Mouse (Mus musculus): ENCODE results near the gene Med21.

The Med21 gene

GRCm38 (mm10) chr6:146642276-146643183 lies at the start of gene Med21, which contains the start of gene Tm7sf3:
Gene Med21, plus strand, starts transcription at chr6:146642547.
Gene Tm7sf3, minus strand, starts transcription at chr6:146642824.
- peak; percentile 99 for DNase-seq

DNA sequence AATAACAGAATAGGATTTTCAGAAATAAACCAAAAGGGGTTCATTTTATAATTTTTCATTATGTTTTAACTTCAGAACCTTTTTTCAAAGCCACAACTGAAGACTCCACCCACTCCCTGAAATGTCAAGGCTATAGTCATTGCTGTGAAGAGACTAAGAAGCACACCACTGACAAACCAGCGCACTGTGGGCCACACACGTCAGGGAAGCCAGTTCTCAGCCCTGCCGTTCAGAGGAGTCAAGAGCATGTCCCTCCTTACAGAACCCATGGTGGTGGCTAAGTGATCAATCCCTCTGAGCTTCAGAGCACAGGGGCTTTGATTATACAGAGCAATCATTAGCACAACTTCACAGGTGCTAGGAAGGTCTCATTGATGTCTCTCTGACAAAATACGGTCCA lies 39.7 kb upstream of the Med21 start:
- DNase-seq: no peak

DNA sequence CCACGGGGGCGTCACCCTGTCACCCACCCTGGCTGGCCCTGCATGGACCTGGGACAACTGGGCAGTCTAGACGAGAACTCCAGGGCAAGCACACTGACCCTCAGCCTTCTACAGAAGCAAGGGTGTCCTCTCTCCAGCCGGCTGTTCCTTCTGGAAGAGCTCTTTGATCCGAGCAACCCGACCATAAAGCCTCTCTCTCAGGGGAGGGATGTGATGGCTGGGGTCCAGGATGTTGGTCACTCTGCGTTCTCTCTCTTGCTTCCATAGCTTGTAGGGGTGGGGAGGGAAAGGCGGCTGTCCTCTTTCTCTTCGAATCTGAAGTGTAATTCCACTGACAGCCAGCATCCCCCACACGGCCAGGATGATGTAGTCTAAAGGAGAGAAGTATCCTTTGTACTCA lies 38.7 kb upstream of the Med21 start:
- DNase-seq: no peak

- DNase-seq: no peak
Measured at GRCm38 (mm10) chr6:146611385-146611784, 31.0 kb upstream of the Med21 start.

DNA sequence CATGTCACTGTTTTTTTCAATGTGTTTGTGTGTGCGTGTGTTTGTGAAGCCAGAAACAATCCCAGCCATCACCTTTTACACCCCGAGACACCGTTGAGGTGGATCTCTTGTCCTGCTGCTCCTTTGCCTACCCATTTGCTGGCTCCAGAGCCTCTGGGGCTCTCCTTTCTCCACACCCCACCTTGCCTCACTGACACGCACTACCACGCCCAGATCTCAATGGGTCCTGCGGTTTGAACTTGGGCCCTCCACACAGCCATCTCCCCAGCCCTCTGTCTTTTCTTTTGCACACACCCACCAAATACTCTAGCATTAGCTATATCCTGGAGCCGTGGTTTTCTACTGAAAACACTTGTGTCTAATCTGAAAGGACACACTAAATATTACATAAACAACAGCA lies 30.4 kb upstream of the Med21 start:
- DNase-seq: no peak

GRCm38 (mm10) chr6:146612736-146613135 lies 29.6 kb upstream of the Med21 start:
- DNase-seq: no peak

- DNase-seq: no peak
Measured at GRCm38 (mm10) chr6:146613907-146614306, 28.4 kb upstream of the Med21 start.

DNA sequence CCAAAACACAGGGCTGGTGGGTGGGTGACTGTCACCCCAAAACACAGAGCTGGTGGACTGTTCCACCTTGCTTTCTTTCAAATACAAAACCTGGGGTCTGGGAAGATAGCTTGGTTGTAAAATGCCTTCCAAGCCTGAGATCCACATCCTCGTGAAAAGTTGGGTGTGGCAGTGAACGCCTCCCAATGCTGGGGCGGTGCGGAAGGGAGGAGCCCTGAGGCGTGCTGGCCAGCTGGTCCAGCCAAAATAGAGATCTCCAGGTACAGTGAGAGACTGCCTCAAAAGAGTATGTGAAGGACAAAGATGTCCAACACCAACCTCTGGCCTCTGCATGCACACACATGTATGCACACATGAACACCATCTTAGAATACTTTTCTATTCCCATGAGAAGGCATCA lies 27.8 kb upstream of the Med21 start:
- no peak for DNase-seq

DNA sequence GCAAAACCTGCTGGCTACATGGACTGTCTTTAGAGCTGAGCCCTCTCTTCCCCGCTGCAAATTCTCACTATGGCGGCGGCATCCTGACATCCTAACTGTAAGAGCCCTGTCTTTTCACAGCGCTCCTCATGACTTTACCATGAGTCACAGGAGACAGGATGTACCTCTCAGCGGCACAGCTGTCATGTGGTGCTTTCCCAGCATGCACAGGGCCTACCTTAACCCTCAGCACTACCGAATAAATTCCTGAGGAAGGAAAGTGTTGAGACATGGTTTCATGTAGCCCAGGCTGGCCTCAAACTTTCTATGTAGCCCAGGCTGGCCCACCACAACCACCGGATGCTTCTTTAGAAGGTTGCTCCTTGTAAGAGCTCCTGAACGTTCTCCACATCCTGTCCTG lies 26.5 kb upstream of the Med21 start:
- no peak for DNase-seq

- DNase-seq: no peak
Measured at GRCm38 (mm10) chr6:146616670-146617069, 25.7 kb upstream of the Med21 start.

DNA sequence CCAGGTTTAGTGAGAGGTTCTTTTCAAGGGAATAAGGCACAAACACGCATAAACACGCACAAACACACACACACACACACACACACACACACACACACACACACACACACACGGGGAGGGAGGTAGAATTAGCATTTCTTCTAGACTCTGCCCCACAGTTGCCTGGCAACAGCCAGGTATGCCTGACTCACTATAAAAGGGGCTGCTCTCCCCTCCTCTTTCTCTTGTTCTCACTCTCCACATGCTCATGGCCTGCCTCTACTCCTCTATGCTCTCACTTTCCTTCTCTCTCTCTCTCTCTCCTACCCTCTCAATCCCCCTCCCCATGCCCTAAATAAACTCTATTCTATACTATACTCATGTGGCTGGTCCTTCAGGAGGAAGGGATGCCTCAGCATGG lies 14.2 kb upstream of the Med21 start:
- no peak for DNase-seq

DNA sequence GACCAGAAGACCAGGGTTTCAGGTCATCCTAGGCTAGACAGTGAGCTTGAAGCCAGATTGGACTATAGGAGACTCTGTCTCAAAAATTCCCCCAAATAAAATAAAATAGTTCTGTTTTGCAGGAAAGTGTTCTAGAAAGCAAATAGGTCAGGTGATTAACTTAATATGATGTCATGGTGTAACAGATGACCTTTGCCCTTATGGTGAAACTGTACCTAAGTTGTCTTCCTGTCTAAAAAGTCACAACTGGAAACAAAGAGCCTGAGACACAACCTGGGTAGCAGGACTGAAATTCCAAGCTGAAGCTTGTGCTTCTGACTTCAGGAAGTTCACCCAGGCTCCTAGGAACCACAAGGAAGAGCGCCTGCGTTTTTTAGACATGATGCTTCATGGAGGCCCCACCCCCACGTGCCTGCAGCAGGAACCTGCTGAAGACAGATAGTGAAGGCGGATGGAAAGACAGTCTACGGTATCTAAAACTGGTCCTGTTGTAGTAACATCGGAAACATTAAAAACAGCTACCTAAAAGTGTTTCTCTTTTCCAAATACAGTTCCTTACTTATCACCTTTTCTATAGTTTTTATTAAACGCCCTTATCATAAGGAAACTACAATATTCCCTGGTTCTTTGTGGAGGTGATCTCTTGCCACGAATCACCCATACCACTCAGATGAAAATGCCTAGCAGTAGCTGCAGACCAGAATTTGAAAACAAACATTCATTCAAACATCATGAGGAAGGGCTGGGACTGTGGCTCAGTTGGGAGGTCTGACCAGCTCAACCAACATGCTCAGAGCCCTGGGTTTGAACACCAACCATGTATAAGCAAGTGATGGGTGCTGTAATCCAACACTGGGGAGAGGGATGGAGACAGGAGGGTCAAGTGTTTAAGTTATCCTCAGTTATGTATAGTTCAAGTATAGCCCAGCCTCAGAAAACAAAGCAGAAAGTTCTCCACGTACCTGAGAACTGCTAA lies 12.3 kb upstream of the Med21 start:
- DNase-seq: no peak

- no peak for DNase-seq
Measured at GRCm38 (mm10) chr6:146630961-146631360, 11.4 kb upstream of the Med21 start.

DNA sequence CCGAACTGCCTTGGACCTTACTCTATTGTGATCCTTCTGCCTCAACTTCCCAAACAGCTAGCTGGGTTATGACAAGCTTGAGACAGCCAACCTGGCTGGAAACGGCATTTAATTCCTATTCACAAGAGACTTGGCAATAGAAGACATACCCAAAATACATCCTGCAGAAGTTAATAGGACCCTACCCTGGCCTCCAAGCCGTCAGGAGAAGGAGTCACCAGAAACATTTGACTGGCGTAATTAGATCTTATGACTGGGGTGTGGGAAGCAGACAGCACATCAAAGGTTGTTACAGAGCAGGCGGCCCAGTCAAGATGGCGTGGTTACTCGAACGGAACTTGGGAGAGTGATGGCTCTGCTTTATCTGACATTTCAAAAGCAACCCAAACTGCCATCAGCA lies 10.5 kb upstream of the Med21 start:
- no peak for DNase-seq

- no peak for DNase-seq
Measured at GRCm38 (mm10) chr6:146632403-146632802, 9.9 kb upstream of the Med21 start.

DNA sequence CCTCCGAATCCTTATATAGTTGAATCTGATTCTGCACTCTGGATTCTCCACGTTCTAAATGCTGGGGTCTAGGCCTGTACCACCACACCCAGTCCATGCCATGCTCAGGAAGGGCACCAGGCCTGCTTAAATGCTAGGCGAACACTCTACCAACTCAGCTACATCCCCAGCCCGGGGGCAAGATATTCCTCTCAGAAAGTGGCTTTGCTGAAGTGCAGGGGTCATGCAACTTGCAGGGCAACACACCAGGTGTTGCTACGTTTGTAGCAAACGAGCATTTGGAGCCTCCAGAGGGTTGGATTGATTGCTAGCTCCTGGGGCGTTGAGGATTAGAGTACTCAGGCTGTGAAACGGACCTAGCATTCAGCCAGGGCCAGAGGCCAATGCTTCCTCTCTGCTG lies 9.2 kb upstream of the Med21 start:
- no peak for DNase-seq

GRCm38 (mm10) chr6:146633629-146634014 lies 8.7 kb upstream of the Med21 start:
- no peak for DNase-seq

- DNase-seq: peak; percentile 81 to 93
Measured at GRCm38 (mm10) chr6:146634015-146634722, 8.2 kb upstream of the Med21 start.

DNA sequence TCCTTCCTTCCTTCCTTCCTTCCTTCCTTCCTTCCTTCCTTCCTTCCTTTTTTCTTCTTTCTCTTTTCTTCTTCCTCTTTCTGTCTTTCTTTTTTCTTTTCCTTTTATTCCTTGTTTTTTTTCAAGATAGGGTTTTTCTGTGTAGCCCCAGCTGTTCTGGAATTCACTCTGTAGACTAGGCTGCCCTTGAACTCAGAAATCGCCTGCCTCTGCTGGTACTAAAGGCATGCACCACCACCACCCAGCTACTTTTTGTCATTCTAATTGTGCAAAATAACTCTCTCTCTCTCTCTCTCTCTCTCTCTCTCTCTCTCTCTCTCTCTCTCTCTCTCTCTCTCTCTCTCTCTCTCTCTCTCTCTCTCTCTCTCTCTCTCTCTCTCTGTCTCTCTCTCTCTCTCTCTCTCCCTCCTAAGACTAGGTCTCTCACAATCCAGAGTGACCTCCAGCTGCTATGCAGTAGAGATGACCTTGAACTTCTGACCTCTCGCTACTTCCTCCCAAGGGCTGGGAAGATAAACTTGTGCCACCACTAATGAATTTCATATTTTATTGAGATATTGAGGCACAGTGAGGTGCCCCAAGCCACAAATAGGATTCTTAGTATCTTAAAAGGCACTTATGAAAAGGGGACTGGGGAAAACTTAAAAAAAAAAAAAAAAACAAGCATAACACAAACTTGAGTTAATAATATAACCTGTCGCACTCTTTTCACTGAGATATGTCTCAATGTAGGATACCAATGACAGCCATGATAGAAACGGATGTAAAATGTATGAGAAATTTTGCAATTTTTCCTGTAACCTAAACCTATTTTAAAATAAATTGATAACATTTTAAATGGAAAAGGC lies 7.4 kb upstream of the Med21 start:
- no peak for DNase-seq

DNA sequence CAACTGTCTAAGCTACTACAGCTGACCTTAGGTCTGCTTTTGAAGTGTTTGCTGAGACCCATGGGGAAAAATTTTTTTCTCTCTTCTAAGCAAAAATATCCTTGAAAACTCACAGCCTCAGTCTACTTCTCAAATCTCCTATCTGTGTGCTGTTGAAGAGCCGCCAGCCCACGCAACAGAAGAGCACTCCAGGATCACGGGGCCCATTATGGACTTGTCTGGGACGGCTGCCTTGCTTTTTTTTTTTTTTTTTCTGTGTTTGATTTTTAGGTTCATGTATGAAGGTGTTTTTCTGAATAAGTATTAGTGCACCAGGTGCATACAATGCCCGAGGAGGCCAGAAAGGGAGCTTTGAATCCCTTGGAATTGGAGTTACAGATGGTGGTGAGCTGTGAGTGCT lies 5.9 kb upstream of the Med21 start:
- DNase-seq: no peak

DNA sequence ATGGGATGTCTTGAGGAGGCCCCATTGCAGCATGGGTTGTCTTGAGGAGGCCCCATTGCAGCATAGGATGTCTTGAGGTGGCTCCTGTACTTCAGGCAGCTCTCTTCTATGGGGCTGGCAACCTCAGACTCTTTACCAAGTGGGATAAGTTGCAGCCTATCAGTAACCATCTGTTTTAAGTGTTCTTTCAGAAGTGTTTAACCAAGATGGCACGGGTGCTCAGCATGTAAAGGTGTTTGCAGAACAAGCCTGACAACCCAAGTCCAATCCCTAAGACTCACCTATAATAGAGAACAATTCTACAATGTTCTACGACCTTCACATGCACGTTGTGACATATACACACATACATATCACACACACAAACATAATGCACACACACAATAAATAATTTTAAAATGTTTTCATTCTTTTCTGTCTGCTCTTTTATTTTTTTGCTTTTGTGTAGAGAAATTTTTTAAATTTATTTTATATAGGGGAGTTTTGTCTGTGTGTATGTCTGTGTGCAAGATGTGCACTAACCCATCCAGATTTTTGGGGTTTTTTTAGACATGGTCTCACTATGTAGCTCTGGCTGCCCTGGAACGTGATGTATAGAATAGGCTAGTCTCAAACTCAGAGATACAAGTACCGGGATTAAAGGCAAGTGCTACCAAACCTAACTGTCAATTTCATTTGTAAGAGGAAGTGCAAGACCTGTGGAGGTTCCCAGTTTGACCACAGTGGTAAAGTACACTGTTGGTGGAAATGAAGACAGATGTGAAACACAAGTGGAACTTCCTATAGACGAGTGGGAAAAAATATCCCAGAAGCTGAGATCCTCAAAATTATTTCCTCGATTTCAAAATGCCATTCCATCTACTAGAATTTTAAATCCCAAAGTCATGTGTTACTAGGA lies 2.0 kb upstream of the Med21 start:
- no peak for DNase-seq

Data from lung, postnatal 4 days (tissue).